Mouse (Mus musculus): ENCODE measurements at regions not wholly inside any gene's neighbourhood (a gene's known extent, or its start where the extent isn't known, plus 50 kb on each side); places are given as distances from the start of the nearest gene placed in this dataset.

DNA sequence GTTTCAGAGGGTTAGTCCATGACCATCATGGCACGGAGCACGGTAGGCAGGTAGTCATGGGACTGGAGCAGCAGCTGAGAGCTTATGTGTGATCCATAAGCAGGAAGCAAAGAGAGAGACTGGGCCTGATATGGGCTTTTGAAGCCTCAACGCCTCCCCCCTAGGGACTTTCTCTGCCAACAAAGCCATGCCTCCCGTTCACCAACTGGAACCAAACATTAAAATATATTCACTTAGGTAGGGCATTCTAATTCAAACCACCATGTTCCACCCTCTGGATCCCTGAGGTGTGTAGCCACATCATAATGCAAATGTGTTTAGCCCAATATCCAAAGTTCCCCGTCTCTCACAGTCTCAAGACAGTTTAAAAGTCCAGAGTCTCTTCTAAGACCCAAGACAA, 85.3 kb upstream of the Ltbp1 start:
- DNase-seq (ENCODE audit: low spot score), result peak; percentile 1
- no peak for ATAC-seq (ENCODE audit: low FRiP score, low read depth)
- Histone ChIP-seq H3K4me1 (ENCODE audit: control insufficient read depth, insufficient read depth, low read length) (peaks cover 12% of the 10 kb centered on the region), H3K27me3 (ENCODE audit: control insufficient read depth, insufficient read depth, low read length) (no peaks in the 10 kb centered on the region), H3K4me2 (replicated peaks; ENCODE audit: low read depth, low read length, severe bottlenecking) (no peak overlapping the region), H3K27ac (replicated peaks; ENCODE audit: low read depth, low read length) (no peak overlapping the region), H3K4me3 (replicated peaks; ENCODE audit: low read length) (no peak overlapping the region), H3K36me3 (ENCODE audit: control insufficient read depth, insufficient read depth, low read length) (no peaks in the 10 kb centered on the region), H3K9me3 (ENCODE audit: control insufficient read depth, low read length) (peaks cover 5% of the 10 kb centered on the region; the same call in 1 of the 2 replicates), H3K9ac (ENCODE audit: low read depth, low read length, severe bottlenecking) (no peak overlapping the region)
- no peak for TF ChIP-seq POLR2A (IDR thresholded peaks at IDR 0.05; ENCODE audit: borderline replicate concordance, extremely low read depth, insufficient read depth, insufficient read length)
- 88% methylated on average over 5 of the region's 5 CpGs for WGBS

DNA sequence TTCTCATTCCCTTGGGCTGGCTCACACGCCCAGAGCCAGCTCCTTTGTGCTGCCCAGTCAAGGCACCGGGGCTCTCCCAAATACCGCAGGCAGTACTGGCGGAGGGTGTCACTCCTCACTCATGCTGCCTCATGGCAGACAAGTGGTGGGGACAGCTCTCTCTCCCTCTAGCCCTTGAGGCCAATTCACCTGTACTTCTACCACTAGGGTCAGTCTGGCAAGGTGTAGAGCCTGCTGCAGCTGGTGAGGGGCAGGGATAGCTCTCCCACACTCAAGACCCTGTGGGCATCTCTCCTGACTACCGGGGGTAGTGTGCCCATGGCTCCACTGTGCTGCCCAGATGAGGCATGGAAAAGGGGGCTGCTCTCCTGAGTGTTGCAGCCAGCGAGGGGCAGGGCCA, 84.0 kb upstream of the Ltbp1 start:
- no peaks in the 10 kb centered on the region for H3K36me3 ChIP-seq (ENCODE audit: control insufficient read depth, insufficient read depth, low read length)
- no peak for TF ChIP-seq POLR2A (IDR thresholded peaks at IDR 0.05; ENCODE audit: borderline replicate concordance, extremely low read depth, insufficient read depth, insufficient read length)
- WGBS, result 87% methylated on average over 6 of the region's 6 CpGs
- peaks cover 5% of the 10 kb centered on the region; the same call in 1 of the 2 replicates for H3K9me3 ChIP-seq (ENCODE audit: control insufficient read depth, low read length)
- no peaks in the 10 kb centered on the region for H3K27me3 ChIP-seq (ENCODE audit: control insufficient read depth, insufficient read depth, low read length)
- H3K4me1 ChIP-seq (ENCODE audit: control insufficient read depth, insufficient read depth, low read length), result peaks cover 12% of the 10 kb centered on the region
- DNase-seq (ENCODE audit: low spot score) (no peak), ATAC-seq (ENCODE audit: low FRiP score, low read depth) (no peak)
- H3K4me2 ChIP-seq (replicated peaks; ENCODE audit: low read depth, low read length, severe bottlenecking), result no peak overlapping the region
- H3K4me3 ChIP-seq (replicated peaks; ENCODE audit: low read length), result no peak overlapping the region
- no peak overlapping the region for H3K9ac ChIP-seq (ENCODE audit: low read depth, low read length, severe bottlenecking)
- H3K27ac ChIP-seq (replicated peaks; ENCODE audit: low read depth, low read length), result no peak overlapping the region

DNA sequence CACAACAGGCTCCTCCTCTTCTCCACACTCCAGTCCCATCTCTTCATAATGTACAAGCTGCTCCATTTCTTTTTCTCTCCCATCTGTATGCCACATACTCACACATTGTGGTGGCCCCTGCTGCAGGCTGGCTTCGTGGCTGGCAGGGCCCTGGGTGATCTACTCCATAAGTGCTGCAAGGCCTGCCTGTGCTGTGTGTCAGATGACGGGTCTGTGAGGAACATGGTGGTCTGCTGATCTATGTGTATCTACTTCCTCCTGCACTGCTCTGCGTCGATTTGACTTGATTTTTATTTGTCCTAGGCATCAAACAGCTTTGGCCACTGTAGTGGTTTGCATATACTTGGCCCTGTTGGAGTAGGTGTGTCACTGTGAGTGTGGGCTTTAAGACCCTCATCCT, 83.4 kb upstream of the Ltbp1 start:
- WGBS, result 68% methylated on average over 4 of the region's 4 CpGs
- H3K27ac ChIP-seq (replicated peaks; ENCODE audit: low read depth, low read length), result no peak overlapping the region
- H3K36me3 ChIP-seq (ENCODE audit: control insufficient read depth, insufficient read depth, low read length), result no peaks in the 10 kb centered on the region
- peaks cover 12% of the 10 kb centered on the region for H3K4me1 ChIP-seq (ENCODE audit: control insufficient read depth, insufficient read depth, low read length)
- no peak overlapping the region for H3K4me3 ChIP-seq (replicated peaks; ENCODE audit: low read length)
- no peaks in the 10 kb centered on the region for H3K27me3 ChIP-seq (ENCODE audit: control insufficient read depth, insufficient read depth, low read length)
- ATAC-seq (ENCODE audit: low FRiP score, low read depth) (no peak), DNase-seq (ENCODE audit: low spot score) (no peak)
- no peak overlapping the region for H3K9ac ChIP-seq (ENCODE audit: low read depth, low read length, severe bottlenecking)
- 0 out of 2 replicates have a peak, but pooled peaks cover under 1% of the 10 kb centered on the region for H3K9me3 ChIP-seq (ENCODE audit: control insufficient read depth, low read length)
- H3K4me2 ChIP-seq (replicated peaks; ENCODE audit: low read depth, low read length, severe bottlenecking), result no peak overlapping the region
- TF ChIP-seq POLR2A (IDR thresholded peaks at IDR 0.05; ENCODE audit: borderline replicate concordance, extremely low read depth, insufficient read depth, insufficient read length), result no peak

DNA sequence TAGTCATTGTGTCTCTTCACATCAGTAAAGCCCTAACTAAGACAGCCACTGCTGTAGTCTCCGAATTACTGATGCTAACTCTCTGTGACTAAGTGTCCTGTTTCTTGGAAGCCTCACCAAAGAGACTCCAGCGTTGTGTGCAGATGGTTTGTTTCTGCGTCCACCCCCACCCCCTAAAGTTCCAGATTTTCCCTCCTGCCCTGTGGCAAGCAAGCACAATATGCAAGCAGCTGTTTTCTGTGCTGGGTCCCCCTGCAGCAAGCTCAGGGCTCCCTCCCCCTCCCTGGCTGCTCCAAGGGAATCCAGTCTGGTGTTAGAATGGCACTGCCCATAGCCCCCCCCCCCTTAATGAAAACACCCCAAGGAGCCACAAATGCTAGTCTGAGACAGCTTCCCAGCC, 82.8 kb upstream of the Ltbp1 start:
- Histone ChIP-seq H3K36me3 (ENCODE audit: control insufficient read depth, insufficient read depth, low read length) (no peaks in the 10 kb centered on the region), H3K27ac (replicated peaks; ENCODE audit: low read depth, low read length) (no peak overlapping the region), H3K4me3 (replicated peaks; ENCODE audit: low read length) (no peak overlapping the region), H3K9me3 (ENCODE audit: control insufficient read depth, low read length) (no peaks in the 10 kb centered on the region), H3K9ac (ENCODE audit: low read depth, low read length, severe bottlenecking) (no peak overlapping the region), H3K4me2 (replicated peaks; ENCODE audit: low read depth, low read length, severe bottlenecking) (no peak overlapping the region), H3K4me1 (ENCODE audit: control insufficient read depth, insufficient read depth, low read length) (peaks cover 12% of the 10 kb centered on the region), H3K27me3 (ENCODE audit: control insufficient read depth, insufficient read depth, low read length) (no peaks in the 10 kb centered on the region)
- peak; percentile 79 for ATAC-seq (ENCODE audit: low FRiP score, low read depth)
- no peak for TF ChIP-seq POLR2A (IDR thresholded peaks at IDR 0.05; ENCODE audit: borderline replicate concordance, extremely low read depth, insufficient read depth, insufficient read length)
- WGBS, result 17% methylated on average over 3 of the region's 3 CpGs
- DNase-seq (ENCODE audit: low spot score), result no peak

DNA sequence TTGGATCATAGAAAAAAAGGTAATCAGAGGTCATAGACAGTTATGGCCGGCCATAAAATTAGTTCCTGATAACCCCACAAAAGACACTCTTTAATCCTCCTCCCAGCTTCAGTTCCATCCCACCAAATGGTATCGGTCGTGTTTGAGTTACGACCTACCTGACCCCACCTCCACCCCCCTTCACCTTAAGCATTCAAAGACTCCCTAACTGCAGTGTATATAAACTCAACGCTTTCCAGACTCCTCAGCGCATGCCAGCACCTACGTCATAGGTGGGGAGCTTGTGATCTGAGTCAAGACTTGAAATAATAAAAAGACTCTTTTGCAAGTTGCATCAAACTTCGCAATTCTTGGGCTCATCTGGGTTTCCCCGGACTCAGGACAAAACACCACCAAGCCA, 82.3 kb upstream of the Ltbp1 start:
- no peak overlapping the region for H3K9ac ChIP-seq (ENCODE audit: low read depth, low read length, severe bottlenecking)
- H3K36me3 ChIP-seq (ENCODE audit: control insufficient read depth, insufficient read depth, low read length), result no peaks in the 10 kb centered on the region
- no peak overlapping the region for H3K4me2 ChIP-seq (replicated peaks; ENCODE audit: low read depth, low read length, severe bottlenecking)
- H3K4me1 ChIP-seq (ENCODE audit: control insufficient read depth, insufficient read depth, low read length), result peaks cover 12% of the 10 kb centered on the region
- ATAC-seq (ENCODE audit: low FRiP score, low read depth) (peak; percentile 47; the same call in 1 of the 2 replicates), DNase-seq (ENCODE audit: low spot score) (peak; percentile 49)
- H3K9me3 ChIP-seq (ENCODE audit: control insufficient read depth, low read length), result no peaks in the 10 kb centered on the region
- no peak overlapping the region for H3K4me3 ChIP-seq (replicated peaks; ENCODE audit: low read length)
- WGBS, result 14% methylated on average over 9 of the region's 9 CpGs
- H3K27ac ChIP-seq (replicated peaks; ENCODE audit: low read depth, low read length), result no peak overlapping the region
- no peaks in the 10 kb centered on the region for H3K27me3 ChIP-seq (ENCODE audit: control insufficient read depth, insufficient read depth, low read length)
- TF ChIP-seq POLR2A (IDR thresholded peaks at IDR 0.05; ENCODE audit: borderline replicate concordance, extremely low read depth, insufficient read depth, insufficient read length), result no peak

DNA sequence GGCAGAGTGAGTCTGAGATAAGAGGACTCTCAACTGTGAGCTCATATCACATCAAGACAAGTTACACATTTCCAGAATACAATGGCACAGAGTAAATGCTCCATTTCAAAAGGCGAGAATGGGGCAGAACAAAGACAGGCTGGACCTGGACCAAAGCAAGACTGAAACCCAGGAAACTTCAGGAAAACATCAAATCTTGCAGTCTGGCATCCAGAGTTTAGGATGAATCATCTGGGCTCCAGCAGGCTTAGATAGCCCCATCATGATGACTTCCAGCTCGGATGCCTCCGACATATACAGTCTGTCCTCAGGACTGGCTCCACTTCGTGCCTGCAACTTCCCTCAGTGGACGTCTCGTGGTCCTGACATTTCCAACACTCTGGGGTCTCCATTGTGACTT, 80.2 kb upstream of the Ltbp1 start:
- no peak for TF ChIP-seq POLR2A (IDR thresholded peaks at IDR 0.05; ENCODE audit: borderline replicate concordance, extremely low read depth, insufficient read depth, insufficient read length)
- no peak for DNase-seq (ENCODE audit: low spot score)

More for the DNA sequence above, 80.2 kb upstream of the Ltbp1 start:
- peaks cover 12% of the 10 kb centered on the region for H3K4me1 ChIP-seq (ENCODE audit: control insufficient read depth, insufficient read depth, low read length)
- WGBS, result 88% methylated on average over 6 of the region's 6 CpGs
- H3K27ac ChIP-seq (replicated peaks; ENCODE audit: low read depth, low read length), result no peak overlapping the region
- H3K4me2 ChIP-seq (replicated peaks; ENCODE audit: low read depth, low read length, severe bottlenecking), result no peak overlapping the region
- no peaks in the 10 kb centered on the region for H3K36me3 ChIP-seq (ENCODE audit: control insufficient read depth, insufficient read depth, low read length)
- no peaks in the 10 kb centered on the region for H3K9me3 ChIP-seq (ENCODE audit: control insufficient read depth, low read length)
- ATAC-seq (ENCODE audit: low FRiP score, low read depth), result no peak
- H3K27me3 ChIP-seq (ENCODE audit: control insufficient read depth, insufficient read depth, low read length), result no peaks in the 10 kb centered on the region
- H3K9ac ChIP-seq (ENCODE audit: low read depth, low read length, severe bottlenecking), result no peak overlapping the region
- H3K4me3 ChIP-seq (replicated peaks; ENCODE audit: low read length), result no peak overlapping the region
